Mouse (Mus musculus) cerebellum, postnatal 36 days (tissue): Measurements from ENCODE around the gene Nrd1.

ENCODE experiments used
- DNase-seq, 2 experiments: peaks; one replicate each; pipeline ENCODE4 v3.0.0; 2021 to 2022; ENCODE audit warnings: mixed read lengths in 2 of 2

Nrd1 gene

GRCm38 (mm10) chr4:109102574-109102973 is 102.1 kb downstream of the Nrd1 start:
- DNase-seq, result no peak

DNA sequence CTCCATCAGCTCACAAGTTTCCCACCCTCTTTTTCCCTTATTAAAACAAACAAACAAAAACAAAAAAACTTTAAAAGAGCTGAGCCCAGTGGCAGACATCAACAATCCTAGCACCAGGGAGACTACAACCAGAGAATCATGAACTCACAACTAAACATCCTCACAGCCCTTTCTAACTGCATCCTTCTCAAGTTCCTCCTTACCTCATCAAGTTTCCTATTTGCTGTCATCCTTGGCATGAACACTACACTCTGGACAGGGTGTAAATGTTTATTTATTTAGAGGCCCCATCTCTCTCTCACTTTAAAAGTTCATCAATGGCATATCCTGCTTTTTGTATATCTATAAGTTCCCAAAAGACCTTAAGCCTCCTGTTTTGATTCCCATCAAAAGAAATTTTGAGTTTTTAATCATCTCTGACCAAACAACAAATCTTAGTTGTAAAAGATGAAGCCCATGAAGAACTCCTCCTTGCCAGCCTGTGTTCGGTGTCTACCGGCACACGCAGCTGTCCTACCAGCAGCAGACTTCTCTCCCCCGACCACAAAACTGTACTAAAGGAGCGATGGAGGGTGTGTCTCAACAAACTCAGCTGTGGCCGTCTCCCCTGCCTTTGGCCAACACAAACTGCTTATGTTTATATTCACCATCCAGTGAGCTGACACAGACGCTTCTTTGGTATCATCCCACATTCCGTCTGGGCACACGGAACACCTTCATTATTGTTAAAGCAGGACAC is 102.9 kb downstream of the Nrd1 start:
- no peak for DNase-seq

DNA sequence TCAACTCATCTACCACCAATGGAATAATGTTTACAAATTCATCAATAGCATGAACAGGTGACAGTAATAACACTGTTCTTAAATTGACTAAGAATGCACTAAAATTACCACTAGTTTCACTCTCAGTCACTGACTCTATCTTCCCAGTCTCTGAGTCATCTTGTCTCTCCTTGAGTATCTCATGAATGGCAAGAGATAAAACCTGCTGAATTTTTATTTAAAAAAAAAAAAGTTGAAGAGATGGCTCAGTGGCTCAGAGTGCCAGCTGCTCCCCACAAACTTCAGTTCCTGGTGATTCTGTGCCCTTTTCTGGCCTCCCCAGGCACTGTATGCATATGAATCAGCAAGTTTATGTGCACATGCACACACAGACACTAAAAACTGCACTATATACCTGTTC is 104.8 kb downstream of the Nrd1 start:
- no peak for DNase-seq

- DNase-seq, result no peak
Observed at GRCm38 (mm10) chr4:109106034-109106433, 105.6 kb downstream of the Nrd1 start.

DNA sequence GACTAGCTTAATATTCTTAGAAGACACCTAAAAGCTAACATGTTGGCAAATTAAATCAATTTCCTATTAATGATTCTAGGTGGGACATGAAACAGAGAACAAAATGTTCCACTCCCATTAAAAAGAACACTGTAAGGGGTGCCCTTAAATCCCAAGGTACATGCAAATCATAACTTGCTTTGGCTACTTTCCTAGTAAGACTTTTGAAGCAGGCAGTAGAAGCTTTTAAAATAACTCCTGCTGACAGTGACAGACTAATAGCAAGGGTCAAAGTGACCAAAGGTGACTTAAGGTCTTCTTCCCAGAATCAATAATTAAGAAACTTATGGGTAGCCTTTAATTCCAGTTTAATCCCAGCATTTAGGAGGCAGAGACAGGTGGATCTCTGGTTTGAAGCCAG is 106.1 kb downstream of the Nrd1 start:
- no peak for DNase-seq

- no peak for DNase-seq
Observed at GRCm38 (mm10) chr4:109109012-109109411, 108.6 kb downstream of the Nrd1 start.

DNA sequence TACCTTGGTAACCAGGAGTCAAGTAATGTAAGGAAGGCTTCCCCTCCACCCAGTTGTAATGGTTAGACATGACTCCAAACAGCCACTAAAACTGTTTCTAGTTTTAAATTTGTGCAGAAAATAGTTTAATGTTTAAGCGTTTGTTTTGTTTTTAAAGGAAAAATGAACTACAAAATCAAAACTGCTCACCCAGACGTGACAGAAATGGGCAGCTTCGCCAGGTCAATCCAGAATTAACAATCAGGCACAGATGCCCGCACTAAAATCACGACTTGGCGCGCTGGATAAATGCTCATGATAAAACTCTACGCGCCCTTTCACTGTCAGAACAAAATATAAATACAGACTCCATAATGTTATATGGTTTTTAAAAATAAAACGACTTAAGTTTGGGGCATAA is 109.2 kb downstream of the Nrd1 start:
- no peak for DNase-seq

GRCm38 (mm10) chr4:109110978-109111377 is 110.5 kb downstream of the Nrd1 start:
- no peak for DNase-seq
